Mouse (Mus musculus) C2C12 (cell line): Measurements from ENCODE around the gene Tfb1m. TPM values are rescaled to one million over a fixed set of nuclear protein-coding genes. Genes with fewer than 3 reads are reported as not detected.

Experiments
- H3K27me3 ChIP-seq: one replicate; pipeline ENCODE4 v1.6.1; 2011; ENCODE audit not compliant: control insufficient read depth, insufficient read depth, insufficient read length
- H3K36me3 ChIP-seq: one replicate; pipeline ENCODE4 v1.6.1; 2011; ENCODE audit not compliant: control insufficient read depth, insufficient read depth
- H3K4me3 ChIP-seq: one replicate; pipeline ENCODE4 v1.5.1; 2011; ENCODE audit warnings: mild to moderate bottlenecking, control low read depth; ENCODE audit not compliant: poor library complexity, insufficient read depth, severe bottlenecking
- H3K79me2 ChIP-seq: one replicate; pipeline ENCODE4 v1.6.1; 2011; ENCODE audit not compliant: control insufficient read depth, insufficient read depth
- H3K79me3 ChIP-seq: one replicate; pipeline ENCODE4 v1.6.1; 2011; ENCODE audit warnings: low read depth, control low read depth
- H3ac ChIP-seq: one replicate; pipeline ENCODE3; 2011; ENCODE audit warnings: low read depth; ENCODE audit not compliant: control insufficient read depth, insufficient read length
- CEBPB ChIP-seq: IDR thresholded peaks from one replicate; pipeline ENCODE4 v1.6.1; 2011; ENCODE audit warnings: low read depth, mild to moderate bottlenecking, control low read depth, moderate library complexity
- CTCF ChIP-seq: IDR thresholded peaks from one replicate; pipeline ENCODE4 v1.5.1; 2011; ENCODE audit not compliant: control insufficient read depth, insufficient read depth, insufficient read length
- FOSL1 ChIP-seq: IDR thresholded peaks from one replicate; pipeline ENCODE4 v1.8.0; 2011; ENCODE audit warnings: mild to moderate bottlenecking, low read length; ENCODE audit not compliant: poor library complexity, insufficient read depth, severe bottlenecking
- MAX ChIP-seq: IDR thresholded peaks from one replicate; pipeline ENCODE4 v1.6.1; 2011; ENCODE audit warnings: mild to moderate bottlenecking, control low read depth
- MYOD1 ChIP-seq: IDR thresholded peaks from one replicate; pipeline ENCODE4 v1.6.1; 2011; ENCODE audit warnings: low read depth; ENCODE audit not compliant: control insufficient read depth, insufficient read length
- MYOG ChIP-seq: IDR thresholded peaks from one replicate; pipeline ENCODE4 v1.6.1; 2011; ENCODE audit not compliant: control insufficient read depth, insufficient read length; ENCODE audit errors: extremely low read depth
- USF1 ChIP-seq: IDR thresholded peaks from one replicate; pipeline ENCODE4 v1.6.1; 2011; ENCODE audit warnings: low read depth, mild to moderate bottlenecking, control low read depth, moderate library complexity
- polyA plus RNA-seq: library from polyadenylated mRNA; unstranded; fragments of >200 nt; fragmentation: generic; extraction: Trizol; gene quantifications from one replicate; pipeline ENCODE4 v1.2.1, GENCODE M21; 2012; ENCODE audit warnings: missing spikeins

The Tfb1m gene
- polyA plus RNA-seq, 1 experiment = 4.3 TPM

GRCm38 (mm10) chr17:3541033-3541432 lies 16.5 kb downstream of the Tfb1m start:
- no peaks in the 10 kb centered on the region for H3K79me3 ChIP-seq
- no peaks in the 10 kb centered on the region for H3K79me2 ChIP-seq
- H3ac ChIP-seq = no peak overlapping the region
- TF ChIP-seq USF1 (no peak), CTCF (no peak), MYOD1 (no peak), MYOG (no peak), MAX (no peak), CEBPB (no peak), FOSL1 (no peak)
- H3K27me3 ChIP-seq = no peaks in the 10 kb centered on the region
- H3K4me3 ChIP-seq = no peak overlapping the region
- H3K36me3 ChIP-seq = no peaks in the 10 kb centered on the region

GRCm38 (mm10) chr17:3540304-3540703 lies 17.3 kb downstream of the Tfb1m start:
- H3ac ChIP-seq = no peak overlapping the region
- H3K79me2 ChIP-seq = no peaks in the 10 kb centered on the region
- H3K4me3 ChIP-seq = no peak overlapping the region
- H3K27me3 ChIP-seq = no peaks in the 10 kb centered on the region
- H3K79me3 ChIP-seq = no peaks in the 10 kb centered on the region
- peaks cover 5% of the 10 kb centered on the region for H3K36me3 ChIP-seq
- TF ChIP-seq MYOG = no peak
- TF ChIP-seq MYOD1 = no peak
- no peak for TF ChIP-seq CTCF
- no peak for TF ChIP-seq CEBPB
- TF ChIP-seq USF1 = no peak
- no peak for TF ChIP-seq MAX
- no peak for TF ChIP-seq FOSL1

GRCm38 (mm10) chr17:3533425-3533824 lies 24.2 kb downstream of the Tfb1m start:
- H3K79me3 ChIP-seq = no peaks in the 10 kb centered on the region
- no peak overlapping the region for H3ac ChIP-seq
- no peaks in the 10 kb centered on the region for H3K79me2 ChIP-seq
- no peaks in the 10 kb centered on the region for H3K27me3 ChIP-seq
- TF ChIP-seq FOSL1 (no peak), CEBPB (no peak)
- peaks cover 20% of the 10 kb centered on the region for H3K36me3 ChIP-seq
- H3K4me3 ChIP-seq = no peak overlapping the region

DNA sequence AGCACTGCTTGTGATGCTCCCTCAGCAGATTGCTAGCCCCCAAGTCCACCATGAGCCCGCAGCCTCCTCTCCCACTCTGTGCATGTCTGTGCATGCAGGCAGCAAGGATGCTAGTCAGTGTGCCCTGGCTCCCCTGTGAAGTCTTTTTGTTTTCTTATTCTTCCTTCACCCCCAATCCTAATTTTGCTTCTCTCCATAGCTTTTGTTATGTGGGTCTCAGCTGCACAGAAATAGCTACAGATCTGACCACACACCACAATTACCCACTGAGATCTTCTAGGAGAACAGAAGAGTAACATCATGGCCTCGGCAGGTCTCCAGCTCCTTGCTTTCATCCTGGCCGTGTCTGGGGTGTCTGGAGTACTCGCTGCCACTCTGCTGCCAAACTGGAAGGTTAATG lies 25.3 kb downstream of the Tfb1m start, which contains the start of gene Cldn20:
Cldn20 (plus strand) TSS at position 301 of the 400 bp plus-strand sequence.
- H3ac ChIP-seq = no peak within 1 kb of the TSS
- no peaks in the 10 kb centered on the region for H3K79me3 ChIP-seq
- peaks cover 20% of the 10 kb centered on the region for H3K36me3 ChIP-seq
- H3K79me2 ChIP-seq = no peaks in the 10 kb centered on the region
- no peaks in the 10 kb centered on the region for H3K27me3 ChIP-seq
- TF ChIP-seq MAX = no peak
- no peak for TF ChIP-seq FOSL1
- TF ChIP-seq CTCF = no peak
- TF ChIP-seq USF1 = no peak
- no peak for TF ChIP-seq MYOG
- no peak for TF ChIP-seq MYOD1
- no peak within 1 kb of the TSS for H3K4me3 ChIP-seq

GRCm38 (mm10) chr17:3531641-3532040 lies 25.9 kb downstream of the Tfb1m start:
- Histone ChIP-seq H3K36me3 (peaks cover 20% of the 10 kb centered on the region), H3K79me2 (no peaks in the 10 kb centered on the region), H3K27me3 (no peaks in the 10 kb centered on the region), H3ac (no peak overlapping the region), H3K79me3 (no peaks in the 10 kb centered on the region), H3K4me3 (no peak overlapping the region)
- TF ChIP-seq MYOG (no peak), MYOD1 (no peak), USF1 (no peak), CTCF (no peak), MAX (no peak), FOSL1 (no peak), CEBPB (no peak)

GRCm38 (mm10) chr17:3530549-3530948 lies 27.0 kb downstream of the Tfb1m start:
- H3K27me3 ChIP-seq = no peaks in the 10 kb centered on the region
- H3K4me3 ChIP-seq = no peak overlapping the region
- TF ChIP-seq MYOD1 (no peak), CTCF (no peak), MAX (no peak), CEBPB (no peak), MYOG (no peak), USF1 (no peak), FOSL1 (no peak)
- no peaks in the 10 kb centered on the region for H3K79me3 ChIP-seq
- peaks cover 17% of the 10 kb centered on the region for H3K36me3 ChIP-seq
- H3ac ChIP-seq = no peak overlapping the region
- H3K79me2 ChIP-seq = no peaks in the 10 kb centered on the region
